Mouse (Mus musculus) layer of hippocampus, adult 11-12 months (tissue): ENCODE results near the gene Ltc4s.
A peak's percentile ranks its signal among the peaks of the same experiment; 100 is the strongest.

ENCODE experiments used
- DNase-seq: peaks from one replicate; pipeline ENCODE4 v3.0.0; 2022; ENCODE audit warnings: low spot score

Ltc4s gene

GRCm38 (mm10) chr11:50224671-50225530 is 13.5 kb downstream of the Ltc4s start:
- peak; percentile 86 for DNase-seq

- DNase-seq = no peak
Observed at GRCm38 (mm10) chr11:50223783-50224662, 14.4 kb downstream of the Ltc4s start.

- no peak for DNase-seq
Observed at GRCm38 (mm10) chr11:50222559-50223276, 15.7 kb downstream of the Ltc4s start.

- DNase-seq = no peak
Observed at GRCm38 (mm10) chr11:50219833-50220232, 18.6 kb downstream of the Ltc4s start.

GRCm38 (mm10) chr11:50217811-50218210 is 20.6 kb downstream of the Ltc4s start:
- no peak for DNase-seq

GRCm38 (mm10) chr11:50216724-50217366 is 21.6 kb downstream of the Ltc4s start:
- DNase-seq = no peak

GRCm38 (mm10) chr11:50215633-50216032 is 22.8 kb downstream of the Ltc4s start:
- DNase-seq = no peak

GRCm38 (mm10) chr11:50214631-50215030 is 23.8 kb downstream of the Ltc4s start:
- no peak for DNase-seq

- DNase-seq = peak; percentile 81
Observed at GRCm38 (mm10) chr11:50212848-50213758, 25.3 kb downstream of the Ltc4s start.

GRCm38 (mm10) chr11:50212060-50212739 is 26.2 kb downstream of the Ltc4s start:
- no peak for DNase-seq

- no peak for DNase-seq
Observed at GRCm38 (mm10) chr11:50211322-50212059, 26.9 kb downstream of the Ltc4s start.

- peak; percentile 86 for DNase-seq
Observed at GRCm38 (mm10) chr11:50210505-50211151, 27.8 kb downstream of the Ltc4s start, which contains the start of the genes Sqstm1 and Mgat4b. Gene Sqstm1 (minus strand): TSS chr11:50210827. Gene Mgat4b (plus strand): TSS chr11:50210890.

GRCm38 (mm10) chr11:50210101-50210504 is 28.3 kb downstream of the Ltc4s start:
- DNase-seq = peak; percentile 90

- no peak for DNase-seq
Observed at GRCm38 (mm10) chr11:50208039-50208438, 30.4 kb downstream of the Ltc4s start.

- no peak for DNase-seq
Observed at GRCm38 (mm10) chr11:50207344-50207743, 31.1 kb downstream of the Ltc4s start.

- no peak for DNase-seq
Observed at GRCm38 (mm10) chr11:50206037-50206436, 32.4 kb downstream of the Ltc4s start.

- DNase-seq = no peak
Observed at GRCm38 (mm10) chr11:50205434-50205833, 33.0 kb downstream of the Ltc4s start.

- no peak for DNase-seq
Observed at GRCm38 (mm10) chr11:50203302-50203827, 35.1 kb downstream of the Ltc4s start.
